Mouse (Mus musculus): Measurements from ENCODE around the gene Krt28. TPM values are rescaled to one million over a fixed set of nuclear protein-coding genes. Genes with fewer than 3 reads are reported as not detected.

Gene Krt28
- polyA plus RNA-seq, 1 experiment = not detected

DNA sequence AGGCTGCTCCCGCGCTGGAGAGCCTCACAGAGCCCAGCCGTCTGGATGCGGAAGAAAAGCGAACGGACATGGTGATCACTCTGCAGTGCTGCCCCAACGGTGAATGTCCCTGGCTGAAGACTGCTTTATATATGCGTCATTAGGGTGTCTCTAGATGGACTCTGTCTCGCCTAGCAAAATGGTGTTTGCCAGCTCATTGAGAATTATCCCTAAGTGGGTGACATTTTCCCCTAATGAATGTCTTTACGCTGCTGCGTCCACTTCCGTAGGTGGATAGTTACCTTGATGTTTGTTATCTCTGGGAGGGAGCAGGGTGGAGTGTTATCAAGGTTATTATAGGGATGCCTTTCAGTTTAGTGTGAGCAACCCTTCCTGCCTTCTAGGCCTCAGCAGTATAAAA lies 23.7 kb downstream of the Krt28 start, which contains the start of gene Krt27:
TSS of gene Krt27 (minus strand) at position 101 of the 400 bp plus-strand sequence.
- no peak within 1 kb of the TSS for H3K4me3 ChIP-seq (replicated peaks; ENCODE audit: control insufficient read depth, low read depth, low read length)
- WGBS = 77% methylated on average over 12 of the region's 12 CpGs
- H3K27ac ChIP-seq (ENCODE audit: control insufficient read depth, insufficient read depth, low read depth, low read length, poor library complexity) = no peak within 1 kb of the TSS
- no peaks in the 10 kb centered on the region for H3K4me1 ChIP-seq (ENCODE audit: control insufficient read depth, insufficient read depth, low read length)
- TF ChIP-seq POLR2A (IDR thresholded peaks at IDR 0.05; ENCODE audit: borderline replicate concordance, control insufficient read depth, low read depth, low read length) (no peak), CTCF (IDR thresholded peaks at IDR 0.05; ENCODE audit: control insufficient read depth, insufficient read depth, low read length) (no peak)

- TF ChIP-seq POLR2A (IDR thresholded peaks at IDR 0.05; ENCODE audit: borderline replicate concordance, control insufficient read depth, low read depth, low read length) = no peak
- TF ChIP-seq CTCF (IDR thresholded peaks at IDR 0.05; ENCODE audit: control insufficient read depth, insufficient read depth, low read length) = no peak
- Histone ChIP-seq H3K4me3 (replicated peaks; ENCODE audit: control insufficient read depth, low read depth, low read length) (no peak overlapping the region), H3K4me1 (ENCODE audit: control insufficient read depth, insufficient read depth, low read length) (no peaks in the 10 kb centered on the region), H3K27ac (ENCODE audit: control insufficient read depth, insufficient read depth, low read depth, low read length, poor library complexity) (no peak overlapping the region)
- WGBS = 83% methylated on average over 11 of the region's 11 CpGs
These were observed 35.3 kb downstream of the Krt28 start for GRCm38 (mm10) chr11:99339299-99339847.

DNA sequence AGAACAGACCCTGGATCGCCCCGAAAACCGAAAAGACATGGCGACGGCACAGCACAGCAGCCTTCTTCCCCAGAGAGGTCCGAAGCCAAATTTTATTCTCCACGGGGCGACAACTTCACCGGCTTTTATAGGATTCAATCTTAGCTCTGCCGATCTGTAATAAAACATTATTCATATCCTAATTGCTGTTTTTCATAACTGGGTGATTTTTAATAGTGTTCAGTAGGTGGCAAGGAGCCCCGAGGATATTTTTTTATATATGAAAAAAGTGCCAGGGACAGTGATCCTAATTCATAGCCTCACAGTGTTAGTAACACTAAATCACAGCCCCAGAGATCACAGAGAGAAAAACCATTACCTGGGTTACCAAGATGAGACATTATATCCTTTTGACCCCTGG lies 36.8 kb downstream of the Krt28 start, which contains the start of gene Krt26:
TSS of gene Krt26 (minus strand) at position 101 of the 400 bp plus-strand sequence.
- H3K4me3 ChIP-seq (replicated peaks; ENCODE audit: control insufficient read depth, low read depth, low read length) = no peak within 1 kb of the TSS
- WGBS = 88% methylated on average over 11 of the region's 11 CpGs
- TF ChIP-seq CTCF (IDR thresholded peaks at IDR 0.05; ENCODE audit: control insufficient read depth, insufficient read depth, low read length) = no peak
- TF ChIP-seq POLR2A (IDR thresholded peaks at IDR 0.05; ENCODE audit: borderline replicate concordance, control insufficient read depth, low read depth, low read length) = no peak
- H3K27ac ChIP-seq (ENCODE audit: control insufficient read depth, insufficient read depth, low read depth, low read length, poor library complexity) = no peak within 1 kb of the TSS
- H3K4me1 ChIP-seq (ENCODE audit: control insufficient read depth, insufficient read depth, low read length) = no peaks in the 10 kb centered on the region

GRCm38 (mm10) chr11:99333426-99333825 lies 41.3 kb downstream of the Krt28 start:
- no peak overlapping the region for H3K27ac ChIP-seq (ENCODE audit: control insufficient read depth, insufficient read depth, low read depth, low read length, poor library complexity)
- H3K4me1 ChIP-seq (ENCODE audit: control insufficient read depth, insufficient read depth, low read length) = no peaks in the 10 kb centered on the region
- H3K4me3 ChIP-seq (replicated peaks; ENCODE audit: control insufficient read depth, low read depth, low read length) = no peak overlapping the region
- WGBS = 77% methylated on average over 13 of the region's 13 CpGs
- TF ChIP-seq POLR2A (IDR thresholded peaks at IDR 0.05; ENCODE audit: borderline replicate concordance, control insufficient read depth, low read depth, low read length) (no peak), CTCF (IDR thresholded peaks at IDR 0.05; ENCODE audit: control insufficient read depth, insufficient read depth, low read length) (no peak)

GRCm38 (mm10) chr11:99329655-99330054 lies 45.0 kb downstream of the Krt28 start:
- no peak overlapping the region for H3K4me3 ChIP-seq (replicated peaks; ENCODE audit: control insufficient read depth, low read depth, low read length)
- TF ChIP-seq POLR2A (IDR thresholded peaks at IDR 0.05; ENCODE audit: borderline replicate concordance, control insufficient read depth, low read depth, low read length) (no peak), CTCF (IDR thresholded peaks at IDR 0.05; ENCODE audit: control insufficient read depth, insufficient read depth, low read length) (no peak)
- no peaks in the 10 kb centered on the region for H3K4me1 ChIP-seq (ENCODE audit: control insufficient read depth, insufficient read depth, low read length)
- WGBS = 78% methylated on average over 2 of the region's 2 CpGs
- H3K27ac ChIP-seq (ENCODE audit: control insufficient read depth, insufficient read depth, low read depth, low read length, poor library complexity) = no peak overlapping the region

DNA sequence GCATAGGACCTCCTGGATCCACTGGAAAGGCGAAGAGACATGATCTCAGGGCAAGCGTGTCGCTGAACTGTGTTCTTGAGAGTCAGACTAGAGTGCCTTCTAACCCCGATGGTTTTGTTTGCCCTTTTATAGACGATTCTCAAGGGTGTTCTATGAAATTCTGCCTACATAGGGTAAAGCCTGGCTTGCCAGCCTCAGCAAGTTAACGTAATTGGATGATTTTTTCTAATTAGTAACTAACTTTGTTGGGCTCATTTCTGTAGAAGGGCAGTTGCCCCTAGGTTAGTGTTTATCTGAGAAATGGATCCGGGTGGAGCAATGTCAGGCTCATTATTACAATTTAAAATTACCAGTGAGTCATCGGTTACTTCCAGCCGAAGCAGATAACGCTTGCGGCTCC lies 51.9 kb downstream of the Krt28 start, which contains the start of gene Krt25:
TSS of gene Krt25 (minus strand) at position 101 of the 400 bp plus-strand sequence.
- no peak for TF ChIP-seq POLR2A (IDR thresholded peaks at IDR 0.05; ENCODE audit: borderline replicate concordance, control insufficient read depth, low read depth, low read length)
- no peak for TF ChIP-seq CTCF (IDR thresholded peaks at IDR 0.05; ENCODE audit: control insufficient read depth, insufficient read depth, low read length)
- no peak within 1 kb of the TSS for H3K4me3 ChIP-seq (replicated peaks; ENCODE audit: control insufficient read depth, low read depth, low read length)
- H3K4me1 ChIP-seq (ENCODE audit: control insufficient read depth, insufficient read depth, low read length) = no peaks in the 10 kb centered on the region
- WGBS = 86% methylated on average over 11 of the region's 11 CpGs
- no peak within 1 kb of the TSS; the same call in 1 of the 2 replicates for H3K27ac ChIP-seq (ENCODE audit: control insufficient read depth, insufficient read depth, low read depth, low read length, poor library complexity)

DNA sequence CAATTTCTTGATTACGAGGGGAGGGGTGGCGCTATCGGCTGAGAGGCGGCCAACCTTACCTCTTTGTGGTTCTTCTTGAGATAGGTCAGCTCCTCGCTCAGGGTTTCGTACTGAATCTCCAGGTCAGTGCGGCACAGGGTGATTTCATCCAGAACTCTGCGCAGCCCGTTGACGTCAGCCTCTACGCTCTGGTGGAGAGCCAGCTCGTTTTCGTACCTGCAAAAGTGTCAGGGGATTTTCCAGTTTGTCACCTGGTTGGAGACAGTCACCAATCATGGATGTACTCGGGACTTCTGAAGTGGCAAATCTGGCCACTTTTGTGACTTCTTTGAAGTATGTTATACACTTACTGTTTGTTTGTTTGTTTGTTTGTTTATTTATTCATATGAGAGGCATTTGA lies 53.6 kb downstream of the Krt28 start:
- WGBS = 88% methylated on average over 14 of the region's 14 CpGs
- TF ChIP-seq CTCF (IDR thresholded peaks at IDR 0.05; ENCODE audit: control insufficient read depth, insufficient read depth, low read length) (no peak), POLR2A (IDR thresholded peaks at IDR 0.05; ENCODE audit: borderline replicate concordance, control insufficient read depth, low read depth, low read length) (no peak)
- Histone ChIP-seq H3K4me1 (ENCODE audit: control insufficient read depth, insufficient read depth, low read length) (no peaks in the 10 kb centered on the region), H3K4me3 (replicated peaks; ENCODE audit: control insufficient read depth, low read depth, low read length) (no peak overlapping the region), H3K27ac (ENCODE audit: control insufficient read depth, insufficient read depth, low read depth, low read length, poor library complexity) (no peak overlapping the region)

DNA sequence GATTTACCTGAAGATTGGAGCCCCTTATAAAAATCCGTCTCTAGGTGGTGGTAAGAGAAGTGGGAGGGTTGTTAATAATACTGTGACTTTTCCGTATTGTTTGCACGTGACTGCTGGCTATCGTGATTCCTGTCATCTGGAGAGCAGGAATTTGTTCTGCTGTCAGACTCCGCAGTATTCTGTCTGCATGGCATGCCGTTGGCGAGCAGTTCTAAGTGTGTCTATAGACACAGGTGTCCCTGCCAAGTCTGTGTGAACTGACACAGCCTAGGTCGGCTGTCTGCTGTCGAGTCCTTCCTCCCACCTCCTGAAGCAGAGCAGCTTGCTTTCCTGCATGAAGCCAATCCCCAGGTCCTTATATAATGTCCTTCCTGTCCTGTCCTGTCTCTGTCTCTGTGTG lies 55.6 kb downstream of the Krt28 start:
- 68% methylated on average over 9 of the region's 9 CpGs for WGBS
- no peak for TF ChIP-seq POLR2A (IDR thresholded peaks at IDR 0.05; ENCODE audit: borderline replicate concordance, control insufficient read depth, low read depth, low read length)
- no peak for TF ChIP-seq CTCF (IDR thresholded peaks at IDR 0.05; ENCODE audit: control insufficient read depth, insufficient read depth, low read length)

More for the DNA sequence above, 55.6 kb downstream of the Krt28 start:
- Histone ChIP-seq H3K27ac (ENCODE audit: control insufficient read depth, insufficient read depth, low read depth, low read length, poor library complexity) (no peak overlapping the region), H3K4me3 (replicated peaks; ENCODE audit: control insufficient read depth, low read depth, low read length) (no peak overlapping the region), H3K4me1 (ENCODE audit: control insufficient read depth, insufficient read depth, low read length) (no peaks in the 10 kb centered on the region)
